Mouse (Mus musculus): ENCODE measurements around the gene Neurl1b. TPM values are rescaled to one million over a fixed set of nuclear protein-coding genes. Genes with fewer than 3 reads are reported as not detected.

Neurl1b gene
- 49.4 and 64.5 TPM in 2 replicates for polyA plus RNA-seq (2012; rRNA removed)

GRCm38 (mm10) chr17:26414523-26415354 is at the start of gene Neurl1b:
TSS of gene Neurl1b (plus strand) at chr17:26414829.

Other genes starting within 250 kb of the Neurl1b start
- 0.86 and 1.4 TPM in 2 replicates for gene Pdia2, start 215.7 kb upstream of the Neurl1b start, polyA plus RNA-seq (2012; rRNA removed)
- gene Rgs11, start 211.9 kb upstream of the Neurl1b start, polyA plus RNA-seq (2012; rRNA removed), result 105 and 112 TPM in 2 replicates
- gene Arhgdig, start 207.0 kb upstream of the Neurl1b start, polyA plus RNA-seq (2012; rRNA removed), result 52.7 and 53.4 TPM in 2 replicates
- gene Fam234a, start 170.6 kb upstream of the Neurl1b start, polyA plus RNA-seq (2012; rRNA removed), result 117 and 127 TPM in 2 replicates
- 37.2 and 38.4 TPM in 2 replicates for gene Luc7l, start 161.9 kb upstream of the Neurl1b start, polyA plus RNA-seq (2012; rRNA removed)
- gene Ergic1, start 146.7 kb downstream of the Neurl1b start, polyA plus RNA-seq (2012; rRNA removed), result 170 and 222 TPM in 2 replicates
- 70.6 and 74.6 TPM in 2 replicates for gene Dusp1, start 147.3 kb downstream of the Neurl1b start, polyA plus RNA-seq (2012; rRNA removed)
- gene Atp6v0e, start 248.4 kb downstream of the Neurl1b start, polyA plus RNA-seq (2012; rRNA removed), result 164 and 173 TPM in 2 replicates